Mouse (Mus musculus): ENCODE results near the gene Rgma. TPM values are rescaled to one million over a fixed set of nuclear protein-coding genes. Genes with fewer than 3 reads are reported as not detected.

Rgma gene
- total RNA-seq (2023): under 1 TPM in 1 of 2 experiments, not detected in 1; 0.15 TPM

GRCm38 (mm10) chr7:73375257-73376100, at the start of gene Rgma:
Gene Rgma (plus strand): TSS chr7:73375509.

Other genes starting within 250 kb of the Rgma start
- gene Chd2, start 166.3 kb downstream of the Rgma start, total RNA-seq (2023): 100 to 1,000 TPM; 132 to 153 TPM

Data from monocyte, adult 59 days (primary cell).